Mouse (Mus musculus) testis, postnatal 10 days (tissue): ENCODE data around the gene Cttn.

Experiments used
- DNase-seq: peaks from one replicate; pipeline ENCODE4 v3.0.0; 2021; ENCODE audit warnings: low spot score

Gene Cttn

DNA sequence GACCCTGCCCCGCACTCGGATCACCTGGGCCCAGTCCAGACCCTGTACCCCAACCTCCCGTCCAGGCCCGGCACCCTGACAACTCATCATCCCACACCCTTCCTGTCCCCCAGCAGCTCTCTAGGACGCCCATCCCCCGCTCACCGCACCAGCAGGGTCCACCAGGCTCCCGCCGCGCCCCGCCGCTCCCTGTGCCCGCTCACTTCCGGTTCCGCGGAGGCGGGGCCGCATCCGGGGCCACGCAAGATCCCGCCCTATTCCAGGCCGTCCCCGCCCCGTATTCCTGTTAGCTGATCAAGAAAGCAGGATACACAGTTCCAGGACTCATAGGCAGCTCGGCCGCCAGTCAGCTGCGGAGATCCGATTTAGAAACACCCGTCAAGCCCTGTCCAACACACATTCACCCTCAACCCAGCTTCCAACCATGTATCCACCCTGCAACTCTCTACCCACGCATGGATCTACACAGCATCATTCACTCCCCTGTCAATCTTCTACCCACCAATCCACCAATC, at the start of gene Cttn:
Cttn (minus strand) TSS at position 465 of the 515 bp plus-strand sequence.
- DNase-seq, result peak; percentile 95

DNA sequence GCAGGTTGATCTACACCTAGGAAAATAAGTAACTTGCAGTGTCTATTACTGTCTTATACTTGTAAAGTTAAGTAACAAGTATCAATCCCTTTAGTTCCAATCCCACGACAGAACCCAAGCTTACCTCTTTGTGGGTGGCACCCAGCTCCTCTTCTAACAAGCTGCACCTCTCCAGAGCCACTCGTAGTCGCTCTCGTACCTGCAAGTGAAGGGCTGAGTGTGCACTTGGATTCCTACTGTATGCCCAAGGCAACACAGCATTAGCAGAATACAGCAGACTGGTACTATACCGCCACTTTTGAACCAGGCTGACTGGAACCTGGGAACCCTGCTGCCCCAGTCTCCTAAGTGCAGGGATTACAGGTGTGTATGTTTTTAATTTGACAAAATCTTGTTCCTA, 49.0 kb upstream of the Cttn start:
- no peak for DNase-seq

DNA sequence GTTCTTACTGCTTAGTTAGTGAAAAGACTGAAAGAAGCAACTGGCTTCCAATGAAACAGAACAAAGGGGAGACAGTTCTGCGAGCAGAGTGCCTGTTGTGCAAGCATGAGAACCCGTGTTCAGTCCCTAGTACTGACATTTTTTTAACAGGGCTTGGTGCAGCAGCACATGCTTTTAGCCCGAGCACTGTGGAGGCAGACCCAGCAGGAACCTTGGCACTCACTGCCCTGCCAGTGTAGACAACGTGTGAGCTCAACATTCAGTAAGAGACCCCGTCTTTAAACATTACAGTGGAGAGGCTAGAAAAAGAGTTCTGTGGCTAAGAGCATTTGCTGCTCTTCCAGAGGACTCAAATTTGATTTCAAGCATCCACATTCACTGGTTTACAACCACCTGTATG, 45.9 kb upstream of the Cttn start:
- no peak for DNase-seq

DNA sequence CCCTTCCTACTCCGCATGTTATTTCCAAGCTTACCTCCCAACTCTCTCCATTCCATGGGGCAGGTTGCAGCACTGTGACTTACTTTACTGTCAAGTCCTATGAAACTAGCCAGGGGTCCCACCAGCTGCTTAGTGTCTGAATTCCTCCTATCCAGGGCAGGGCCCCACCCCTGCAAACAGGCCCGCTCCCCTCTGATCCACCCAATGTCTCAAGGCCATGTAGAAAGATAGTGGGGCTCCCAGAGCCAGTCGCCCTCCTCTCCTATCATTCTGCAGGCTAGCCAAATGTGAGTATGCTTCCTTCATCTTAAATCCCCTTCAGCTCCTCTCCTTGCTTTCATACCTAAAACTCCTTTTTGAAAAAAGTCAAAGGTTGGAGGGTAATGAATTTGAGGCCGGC, 38.3 kb upstream of the Cttn start:
- no peak for DNase-seq

DNA sequence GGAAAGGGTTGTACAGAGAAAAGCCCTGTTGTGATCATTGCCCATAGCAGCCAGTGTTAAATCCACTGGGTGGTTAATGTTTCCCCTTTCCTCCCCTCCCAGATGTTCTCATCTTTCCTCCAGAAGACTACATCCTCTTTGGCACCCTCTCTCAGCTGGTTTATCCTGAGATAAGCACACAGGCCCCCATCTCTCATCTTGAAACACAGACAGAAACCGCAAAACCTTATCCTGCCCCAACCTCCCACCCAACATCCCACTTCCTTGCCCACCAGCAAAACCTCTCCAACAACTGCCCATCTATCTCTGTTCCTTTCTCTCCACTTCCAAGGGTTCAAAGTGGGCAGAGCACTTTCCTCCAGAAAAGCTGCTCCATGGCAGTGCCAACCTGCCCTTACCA, 36.0 kb upstream of the Cttn start:
- DNase-seq, result no peak

DNA sequence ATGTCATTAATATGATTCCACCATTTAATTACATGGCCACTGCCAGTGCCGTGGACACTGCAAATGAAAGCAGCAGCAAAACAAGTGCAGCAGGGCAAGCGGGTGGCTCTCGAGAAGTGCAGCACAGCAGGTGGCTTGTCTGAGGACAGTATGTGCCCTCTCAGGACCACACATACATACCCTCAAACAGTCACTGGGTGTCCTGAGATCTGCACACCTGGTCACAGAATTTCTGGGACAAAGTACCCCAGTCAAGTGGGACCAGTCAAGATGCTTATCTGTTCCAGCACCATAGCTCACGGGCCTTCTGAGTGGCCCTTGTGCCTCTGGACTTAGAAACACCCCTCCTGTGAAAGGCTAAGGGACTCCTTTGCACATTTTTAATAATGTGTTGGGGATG, 33.1 kb upstream of the Cttn start:
- no peak for DNase-seq

DNA sequence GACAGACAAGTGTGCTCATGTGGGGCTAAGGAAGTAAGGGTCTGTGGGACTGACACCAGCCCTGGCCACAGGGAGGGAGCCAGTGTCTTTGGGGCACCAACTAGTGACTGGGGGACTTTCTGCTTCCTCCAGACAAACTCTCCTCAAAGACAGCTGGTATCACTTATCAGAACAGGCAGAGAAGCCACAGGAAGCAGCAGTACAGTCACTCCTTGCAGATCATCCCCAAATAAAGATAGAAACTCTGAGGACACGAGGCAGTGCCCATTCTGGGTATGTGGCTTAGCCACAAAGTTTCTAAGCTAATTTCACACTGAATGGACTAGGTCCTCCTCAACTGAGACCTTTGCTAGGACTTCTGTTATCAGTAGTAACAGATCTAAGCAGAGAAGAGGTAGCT, 22.1 kb upstream of the Cttn start:
- DNase-seq, result no peak

DNA sequence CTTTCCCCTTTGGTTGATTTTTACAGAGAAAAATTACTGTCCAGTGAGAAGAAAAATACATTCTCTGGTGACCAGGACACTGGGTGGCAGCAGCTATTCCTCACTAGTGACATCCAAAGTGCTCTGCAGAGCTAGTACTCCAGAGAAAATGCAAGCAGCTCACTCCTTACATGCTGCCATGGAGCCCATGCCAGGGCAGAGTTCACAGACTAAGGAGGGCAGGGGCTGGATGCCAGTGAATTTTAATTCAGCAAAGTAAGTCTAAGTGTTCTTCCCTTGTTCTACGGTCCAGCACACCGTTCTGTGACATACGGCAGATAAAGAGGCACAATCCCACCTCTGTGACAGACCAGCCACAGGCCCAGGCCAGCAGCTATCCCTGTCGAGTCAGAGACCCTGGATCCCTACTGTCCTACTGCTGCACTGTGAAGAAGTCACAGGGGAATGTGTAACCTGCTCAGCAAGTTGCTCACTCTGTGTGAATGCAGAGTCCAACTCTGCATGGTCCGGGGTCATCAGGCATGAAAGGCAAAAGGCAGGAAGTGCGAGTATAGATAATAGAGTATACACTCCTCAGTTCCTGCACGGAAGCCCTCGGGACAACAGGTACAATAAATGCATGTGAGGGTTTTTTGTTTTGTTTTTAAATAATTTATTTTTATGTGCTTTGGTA, 19.5 kb upstream of the Cttn start:
- DNase-seq, result no peak

DNA sequence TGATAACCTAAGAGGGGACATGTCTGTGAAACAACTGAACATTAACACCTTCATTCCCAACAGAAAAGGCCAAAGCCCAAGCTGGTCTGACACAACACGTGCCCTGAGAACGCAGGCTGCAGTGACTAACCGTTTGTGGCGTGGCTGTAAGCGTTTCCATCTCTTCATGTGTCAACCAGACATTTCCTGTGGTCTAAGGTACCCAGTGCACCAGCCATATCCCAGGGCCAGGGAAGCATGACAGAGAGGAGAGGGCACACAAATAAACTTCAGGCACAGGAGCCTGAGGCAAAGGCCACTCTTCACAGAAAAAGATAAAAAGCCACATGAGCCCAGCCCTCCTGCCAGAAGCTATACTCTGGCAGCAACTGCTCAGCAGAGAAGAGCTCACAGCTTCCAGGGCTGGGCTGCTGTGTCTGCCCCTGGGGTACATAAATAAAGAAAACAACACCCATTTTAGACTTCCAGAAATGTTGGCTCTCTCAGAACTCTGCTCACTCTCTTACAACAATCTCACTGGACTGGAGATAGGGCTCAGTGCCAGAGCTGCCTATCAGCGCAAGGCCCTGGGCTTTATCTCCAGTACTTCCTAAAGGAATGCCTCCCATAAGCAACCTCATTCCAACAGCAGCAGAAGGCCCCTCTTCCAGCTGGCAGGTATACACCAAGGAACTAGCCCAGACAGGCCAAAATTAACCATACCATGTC, 18.4 kb upstream of the Cttn start:
- DNase-seq, result no peak

DNA sequence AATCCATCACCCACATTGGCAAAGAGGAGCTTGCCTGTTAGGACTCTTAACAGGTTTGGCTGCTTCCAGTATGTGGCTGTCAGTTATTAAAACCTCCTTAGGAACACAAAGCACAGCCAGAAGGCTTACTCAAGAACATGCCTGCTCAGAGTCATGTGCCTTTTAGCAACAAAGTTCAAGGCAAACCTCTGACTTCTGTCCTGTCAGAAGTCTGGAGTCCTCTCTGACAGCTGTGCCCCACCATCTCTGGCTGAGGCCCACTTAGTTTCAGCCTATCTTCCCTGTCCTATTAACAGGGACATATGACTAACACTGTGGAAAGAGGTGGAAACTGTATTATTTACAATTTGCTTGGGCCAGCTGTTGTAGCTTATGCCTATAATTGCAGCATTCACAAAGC, 9.5 kb upstream of the Cttn start:
- DNase-seq, result no peak

DNA sequence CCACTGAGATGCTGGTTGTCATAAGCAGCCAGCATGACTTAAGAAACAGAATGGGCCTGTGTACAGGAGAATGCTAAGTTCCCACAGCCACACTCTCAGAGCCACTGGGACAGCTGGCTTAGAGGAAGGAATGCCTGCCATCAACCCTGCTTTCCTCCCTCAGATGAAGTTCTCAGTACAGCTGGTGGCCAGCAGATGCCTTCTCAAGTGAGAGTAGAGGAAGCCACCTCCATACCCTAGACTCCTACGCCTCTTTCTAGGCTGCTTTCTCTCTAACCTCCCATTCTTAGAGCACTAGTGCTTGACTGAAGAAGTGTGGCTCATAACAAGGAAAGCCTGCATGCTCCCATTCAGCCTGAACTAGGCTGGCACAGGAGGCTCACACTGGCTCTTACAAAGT, 8.8 kb upstream of the Cttn start:
- no peak for DNase-seq

DNA sequence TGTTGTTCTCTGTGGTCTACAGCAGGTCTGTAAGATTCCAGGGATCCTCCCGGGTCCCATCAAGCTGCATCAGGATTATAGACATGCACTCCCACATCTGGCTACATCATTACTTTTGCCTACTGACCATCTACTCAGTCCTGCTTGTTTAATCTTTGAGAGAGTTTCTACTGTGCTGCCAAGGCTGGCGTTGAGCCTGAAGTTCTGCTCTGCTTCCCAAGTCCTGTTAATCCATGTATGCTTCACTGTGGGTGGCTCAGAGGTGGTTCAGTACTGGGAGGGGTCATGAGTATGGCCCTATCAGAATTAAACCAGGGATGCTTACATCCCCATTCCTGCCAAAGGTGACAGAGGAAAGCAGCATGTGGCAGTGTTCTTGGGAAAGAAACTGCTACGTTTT, 4.9 kb upstream of the Cttn start:
- no peak for DNase-seq

DNA sequence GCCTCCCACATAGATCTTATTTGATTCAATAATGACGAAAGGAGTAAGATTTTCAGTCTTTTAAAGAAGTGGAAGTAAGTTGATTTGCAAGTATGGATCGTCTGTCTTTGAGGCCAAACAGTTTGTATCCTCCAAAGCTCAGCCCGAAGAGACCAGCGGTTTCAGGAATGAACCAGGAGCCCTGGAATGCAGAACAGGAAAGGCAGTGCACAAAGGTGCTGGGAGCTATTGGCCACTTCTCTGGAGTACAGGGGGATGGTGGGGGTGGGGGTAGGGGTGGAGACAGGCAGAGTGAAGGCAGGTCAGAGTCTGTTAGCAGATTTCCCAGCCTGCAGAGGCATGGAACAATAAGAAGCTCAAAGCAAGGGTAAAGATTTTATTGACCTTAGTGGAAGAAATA, 2.7 kb upstream of the Cttn start:
- DNase-seq, result no peak

DNA sequence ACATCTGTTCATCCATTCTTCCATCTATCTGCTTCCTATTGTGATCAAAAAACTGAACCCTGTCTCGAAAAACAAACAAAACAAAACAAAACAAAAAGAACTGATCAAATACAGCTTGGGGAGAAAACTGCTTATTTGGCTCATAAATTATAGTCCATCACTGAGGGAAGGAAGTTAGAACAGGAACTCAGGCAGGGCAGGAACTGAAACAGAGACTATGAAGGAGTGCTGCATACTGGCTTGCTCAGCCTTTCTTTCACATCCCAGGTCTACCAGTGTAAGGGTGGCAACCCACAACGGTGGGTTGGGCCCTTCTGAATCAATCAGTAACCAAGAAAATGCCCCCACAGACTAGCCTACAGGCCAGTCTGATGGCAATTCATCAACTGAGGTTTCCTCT, 294 bp upstream of the Cttn start:
- no peak for DNase-seq

DNA sequence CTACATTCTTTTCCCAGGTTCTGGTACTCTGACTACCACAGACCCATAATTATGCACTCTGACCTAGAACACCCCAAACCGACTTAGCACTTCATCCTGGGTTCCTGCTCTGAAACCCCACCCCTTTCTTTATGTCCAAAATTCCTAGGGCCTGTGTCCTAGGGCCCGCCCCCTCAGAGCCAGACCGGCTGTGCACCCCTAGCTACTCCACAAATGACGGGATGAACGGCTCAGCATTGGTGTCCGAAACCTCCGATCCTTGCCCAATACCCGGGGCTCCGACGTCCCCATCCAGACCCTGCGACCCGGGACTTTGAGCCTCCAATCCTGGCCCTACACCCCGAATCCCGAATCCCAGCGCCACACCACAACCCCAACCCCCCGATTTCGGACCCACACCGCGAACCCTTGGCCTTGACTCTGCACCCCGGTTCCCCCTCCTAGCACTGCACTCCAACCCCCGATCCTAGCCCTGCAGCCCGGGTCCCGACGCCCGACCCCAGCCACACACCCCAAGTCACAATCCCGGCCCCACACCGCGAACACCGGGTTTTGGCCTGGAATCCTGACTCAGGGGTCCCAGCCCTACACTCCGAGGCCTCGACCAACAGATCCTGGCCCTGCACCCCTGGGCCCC, 783 bp downstream of the Cttn start:
- DNase-seq, result peak; percentile 55

DNA sequence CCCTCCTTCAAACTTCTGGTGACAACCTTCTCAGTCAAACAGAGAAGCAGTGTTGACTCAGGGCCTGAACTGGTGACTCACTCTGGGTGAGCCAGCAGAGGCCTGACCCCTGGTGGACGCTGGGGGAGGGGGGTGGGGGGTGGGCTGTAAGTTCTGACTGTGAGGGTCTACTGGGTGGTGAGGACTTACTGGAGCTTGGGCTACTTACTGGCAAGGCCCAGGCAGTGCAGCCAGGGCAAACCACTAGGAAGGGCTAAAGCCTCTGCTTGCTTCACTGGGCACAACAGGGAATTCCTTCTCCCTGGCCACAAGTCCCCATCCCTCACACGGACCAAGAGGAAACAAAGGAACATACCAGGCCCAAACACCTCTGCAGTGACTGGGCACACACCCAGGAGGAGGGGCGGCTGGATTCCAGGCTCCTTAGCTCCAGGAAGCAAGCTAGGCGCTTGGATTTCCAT, 1.6 kb downstream of the Cttn start:
- no peak for DNase-seq

DNA sequence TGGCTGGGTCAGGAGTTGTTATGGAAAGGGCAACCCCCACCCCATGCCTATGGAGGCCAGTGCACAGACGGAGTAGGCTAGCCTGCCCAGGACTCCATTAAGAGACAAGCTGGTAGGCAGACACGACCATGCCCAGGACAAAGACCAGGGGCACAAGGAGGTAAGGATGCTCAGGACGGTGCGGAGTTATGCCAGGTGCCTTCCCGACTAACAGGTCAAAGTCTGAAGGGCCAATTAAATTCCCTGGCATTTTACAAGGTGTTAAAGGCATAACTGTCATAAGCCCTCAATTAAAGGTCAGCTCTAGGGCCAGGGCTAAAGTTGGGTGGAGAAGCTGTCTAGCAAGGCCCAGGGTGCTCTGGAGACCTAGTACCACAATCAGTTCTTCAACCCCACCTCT, 2.1 kb downstream of the Cttn start:
- DNase-seq, result no peak

DNA sequence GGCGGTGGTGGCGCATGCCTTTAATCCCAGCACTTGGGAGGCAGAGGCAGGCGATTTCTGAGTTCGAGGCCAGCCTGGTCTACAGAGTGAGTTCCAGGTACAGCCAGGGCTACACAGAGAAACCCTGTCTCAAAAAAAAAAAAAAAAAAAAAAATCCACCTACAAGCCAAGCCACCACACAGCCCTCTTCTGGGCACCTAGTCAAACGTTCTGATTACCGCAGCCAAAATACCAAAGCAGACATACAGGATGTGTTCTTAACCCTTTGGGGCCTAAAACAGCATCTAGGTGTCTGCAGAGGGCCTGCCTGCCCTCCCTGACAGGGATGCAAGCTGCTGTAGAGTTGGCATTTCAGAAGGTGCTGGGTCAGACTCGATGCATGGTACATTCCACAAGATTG, 8.2 kb downstream of the Cttn start:
- DNase-seq, result no peak

DNA sequence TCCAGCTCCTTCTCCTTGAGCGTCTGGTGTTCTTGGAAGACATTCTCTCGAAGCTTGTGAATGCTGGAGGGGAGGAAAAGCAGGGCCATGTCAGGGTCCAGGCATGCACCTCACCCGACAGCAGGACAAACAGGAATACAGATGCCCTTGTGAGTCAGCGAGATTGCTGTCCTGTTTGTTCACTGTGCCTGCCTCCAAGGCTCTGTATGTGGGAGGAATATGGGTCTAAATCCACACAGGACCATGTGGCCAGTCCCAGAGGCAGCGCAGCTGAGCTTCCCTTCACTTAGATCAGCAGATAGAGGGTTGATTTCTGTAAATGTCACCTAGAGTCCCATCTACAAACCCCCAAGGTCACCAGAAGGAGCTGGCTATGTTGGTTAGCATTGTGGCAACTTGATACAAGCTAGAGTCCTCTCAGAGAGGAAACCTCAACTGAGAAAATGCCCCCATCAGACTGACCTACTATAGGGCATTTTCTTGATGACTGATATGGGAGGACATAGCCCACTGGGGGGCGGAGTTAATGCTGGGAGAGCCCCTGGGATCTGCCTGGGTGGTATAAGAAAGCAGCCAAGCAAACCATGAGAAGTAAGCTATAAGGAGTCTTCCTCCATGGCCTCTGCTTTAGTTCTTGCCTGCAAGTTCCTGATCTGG, 9.4 kb downstream of the Cttn start:
- no peak for DNase-seq

DNA sequence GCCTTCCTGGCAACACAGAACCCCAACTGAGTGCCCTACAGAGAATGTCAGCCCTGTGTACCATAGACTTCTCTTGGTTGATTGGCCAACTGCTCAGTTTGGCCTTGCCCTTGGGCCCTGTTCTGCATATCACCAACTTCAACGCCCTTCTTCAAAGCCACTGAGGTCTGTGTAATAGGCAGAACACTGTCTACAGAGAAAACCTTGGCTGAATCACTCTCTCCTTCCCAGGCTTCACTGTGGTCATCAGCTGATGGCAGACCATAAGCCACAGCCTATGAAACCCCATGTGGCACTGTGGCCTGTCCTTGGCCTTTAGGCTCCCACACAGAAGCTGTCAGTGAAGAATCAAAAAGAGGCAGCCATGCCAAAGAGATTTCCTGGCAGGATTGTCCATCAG, 11.9 kb downstream of the Cttn start:
- no peak for DNase-seq

DNA sequence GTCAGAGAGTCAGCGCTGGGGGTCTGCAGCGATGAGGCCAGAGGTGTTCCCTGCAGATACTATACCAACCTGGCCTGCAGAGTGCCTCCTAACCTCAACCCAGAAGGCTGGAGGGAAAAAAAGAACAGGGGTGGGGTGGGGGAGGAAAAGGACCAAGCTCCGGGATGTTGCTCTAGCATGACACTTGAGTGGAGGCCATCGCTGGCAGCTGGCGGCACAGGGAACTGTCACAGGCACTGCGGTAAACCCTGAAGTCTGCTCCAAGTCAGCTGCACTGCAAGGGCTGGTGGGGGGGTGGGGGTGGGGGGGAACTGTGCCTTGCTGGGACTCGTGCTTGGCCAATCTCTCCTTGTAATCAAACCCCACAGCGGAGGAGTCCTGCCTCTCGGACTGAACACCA, 20.1 kb downstream of the Cttn start:
- no peak for DNase-seq

DNA sequence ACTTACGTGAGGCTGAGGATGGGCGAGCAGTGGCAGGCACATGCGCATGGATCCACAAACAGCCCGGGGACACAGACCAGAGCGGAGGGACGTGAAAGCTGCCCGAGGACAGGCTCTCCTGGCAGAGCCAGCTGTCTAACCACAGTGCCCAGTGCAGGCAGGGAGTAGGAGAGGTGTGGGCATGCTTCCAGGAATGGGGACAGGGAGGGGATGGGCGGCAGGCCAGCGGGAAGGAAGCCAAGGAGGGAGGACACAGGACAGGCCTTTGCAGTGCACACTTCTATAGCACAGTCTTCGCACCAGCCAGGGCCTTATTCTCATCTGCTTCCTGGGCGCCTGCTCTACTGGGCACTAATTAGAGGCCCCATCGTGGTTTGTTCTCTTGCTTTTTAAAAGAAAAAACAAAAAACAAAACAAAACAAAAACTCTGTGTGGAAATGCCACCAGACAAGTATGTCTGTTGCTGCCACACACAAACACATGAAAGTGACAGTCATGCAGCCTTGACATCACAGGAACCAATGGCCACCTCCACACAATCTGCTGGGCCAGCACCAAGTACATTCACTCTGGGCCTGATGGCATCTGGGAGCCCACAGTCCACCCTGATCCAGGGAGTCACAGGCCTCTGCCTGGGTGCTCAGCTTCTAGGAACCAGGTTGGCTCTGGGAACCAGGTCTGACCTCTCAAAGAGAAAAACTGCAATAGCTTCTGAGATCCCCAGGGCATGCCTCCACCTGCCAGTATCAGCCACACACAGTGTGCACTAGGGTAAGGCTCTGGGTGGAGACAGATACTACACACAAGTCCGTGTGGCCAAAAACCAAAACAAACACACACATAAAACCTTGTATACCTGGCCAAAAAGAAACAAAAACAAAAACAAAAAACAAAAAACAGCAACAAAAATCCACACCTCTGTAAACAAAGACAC, 20.9 kb downstream of the Cttn start:
- DNase-seq, result peak; percentile 96
